Mouse (Mus musculus) midbrain, embryonic 11.5 days (tissue): Measurements from ENCODE around the gene Gm6370. TPM values are rescaled to one million over a fixed set of nuclear protein-coding genes. Genes with fewer than 3 reads are reported as not detected.
"Not testable (repeated sequence)": the region's sequence is repeated elsewhere in the genome, so short reads cannot be mapped to it uniquely, and the experiment has no call there.

ENCODE experiments used
- ATAC-seq: fragments of 200-750 bp; cut with Nextera tagmentation; 2 replicates; pipeline ENCODE4 v1.8.0; 2017; ENCODE audit warnings: moderate TSS enrichment, moderate library complexity; ENCODE audit not compliant: low FRiP score
- DNase-seq: peaks from one replicate; pipeline ENCODE4 v3.0.0; 2015; ENCODE audit warnings: low spot score; ENCODE audit errors: missing footprints
- H3K27ac ChIP-seq: fragments of 300-500 bp; sonication (generic); 2 replicates; pipeline ENCODE4 v1.5.1; 2014; ENCODE audit warnings: low read depth, low read length
- H3K27me3 ChIP-seq: fragments of 300-500 bp; sonication (generic); 2 replicates; pipeline ENCODE4 v1.6.1; 2014; ENCODE audit warnings: mild to moderate bottlenecking, low read length, moderate library complexity, mixed read lengths; ENCODE audit not compliant: control insufficient read depth, insufficient read depth
- H3K36me3 ChIP-seq: fragments of 300-500 bp; sonication (generic); 2 replicates; pipeline ENCODE4 v1.6.1; 2014; ENCODE audit warnings: mild to moderate bottlenecking, low read length, moderate library complexity, mixed read lengths; ENCODE audit not compliant: control insufficient read depth, insufficient read depth
- H3K4me1 ChIP-seq: fragments of 300-500 bp; sonication (generic); 2 replicates; pipeline ENCODE4 v1.6.1; 2014; ENCODE audit warnings: low read length; ENCODE audit not compliant: control insufficient read depth, insufficient read depth
- H3K4me2 ChIP-seq: fragments of 300-500 bp; sonication (generic); 2 replicates; pipeline ENCODE4 v1.6.1; 2014; ENCODE audit warnings: mild to moderate bottlenecking, moderate library complexity
- H3K4me3 ChIP-seq: fragments of 300-500 bp; sonication (generic); 2 replicates; pipeline ENCODE4 v1.5.1; 2014; ENCODE audit warnings: low read depth, low read length
- H3K9ac ChIP-seq: fragments of 300-500 bp; sonication (generic); 2 replicates; pipeline ENCODE4 v1.6.1; 2014; ENCODE audit warnings: low read length
- H3K9me3 ChIP-seq: fragments of 300-500 bp; sonication (generic); 2 replicates; pipeline ENCODE4 v1.6.1; 2016; ENCODE audit warnings: low read length; ENCODE audit not compliant: control insufficient read depth
- WGBS: fragments of 180-500 bp; shearing (Covaris S2); extraction: QIAGEN DNeasy Blood & Tissue Kit; methylation state at CpG from one replicate; pipeline ENCODE4 v1.1.7; 2014; 5-methylcytosine and 5-hydroxymethylcytosine counted together
- polyA plus RNA-seq: library from polyadenylated mRNA; unstranded; fragments of >200 nt; fragmentation: Nextera tagmentation; extraction: Ambion mirVana; gene quantifications from 2 replicates; pipeline ENCODE4 v1.2.1, GENCODE M21; 2014

Gm6370 gene
- not detected in 2 replicates for polyA plus RNA-seq

DNA sequence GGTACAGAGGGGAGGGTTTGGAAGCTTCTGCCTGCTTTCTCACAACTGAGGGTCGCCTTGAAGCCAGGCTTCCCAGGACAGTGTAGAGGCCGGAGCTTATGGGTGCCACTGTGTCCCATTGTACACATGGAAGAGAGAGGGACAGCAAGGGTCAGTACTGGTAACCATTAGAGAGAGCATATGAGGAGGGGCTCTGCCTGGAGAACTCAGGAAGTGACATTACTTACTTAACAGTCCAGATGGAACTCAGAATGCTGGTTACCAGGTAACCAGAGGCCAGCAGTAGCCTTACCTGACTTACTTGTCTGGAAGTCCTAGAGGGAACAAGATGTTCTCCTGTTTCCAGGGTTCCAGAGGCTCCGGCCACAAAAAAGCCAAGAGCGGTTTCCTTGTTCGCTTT lies at the start of gene Gm6370:
Gene Gm6370 (plus strand): TSS at position 301 of the 400 bp plus-strand sequence.
- not testable (repeated sequence) for DNase-seq, H3K9ac ChIP-seq, H3K9me3 ChIP-seq, H3K4me1 ChIP-seq, H3K36me3 ChIP-seq, H3K27ac ChIP-seq, H3K27me3 ChIP-seq, H3K4me3 ChIP-seq, ATAC-seq, H3K4me2 ChIP-seq
- no CpG with 5 or more reads among the region's 5 CpGs for WGBS

GRCm38 (mm10) chr5:146442767-146443166 lies 48.4 kb upstream of the Gm6370 start:
- Histone ChIP-seq H3K4me1 (no peaks in the 10 kb centered on the region), H3K9me3 (peaks cover 2% of the 10 kb centered on the region; the same call in 1 of the 2 replicates), H3K4me3 (no peak overlapping the region), H3K27me3 (no peaks in the 10 kb centered on the region), H3K9ac (no peak overlapping the region), H3K36me3 (peaks cover 2% of the 10 kb centered on the region; the same call in 1 of the 2 replicates), H3K27ac (no peak overlapping the region), H3K4me2 (no peak overlapping the region)
- DNase-seq = peak; percentile 23
- ATAC-seq = no peak
- 94% methylated on average over 2 of the region's 2 CpGs for WGBS

DNA sequence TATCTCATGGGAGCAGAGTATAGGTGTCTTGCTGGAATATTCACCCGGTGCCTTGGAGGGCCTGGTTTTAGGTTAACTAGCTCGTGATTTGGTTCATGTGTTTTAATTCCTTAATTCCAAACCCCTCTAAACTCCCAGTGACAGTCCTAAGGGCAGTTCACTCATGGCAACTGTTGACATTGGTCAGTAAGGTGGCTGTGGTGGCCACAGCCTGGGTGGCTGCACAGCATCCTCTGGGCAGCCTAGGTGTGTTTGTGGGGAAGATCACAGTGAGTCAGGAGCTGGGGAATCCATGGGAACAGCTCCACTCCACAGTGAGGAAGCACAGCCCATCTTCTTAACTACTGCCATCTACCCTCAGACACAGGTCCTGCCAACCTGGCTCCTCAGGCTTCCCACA lies 44.5 kb upstream of the Gm6370 start:
- DNase-seq = no peak
- Histone ChIP-seq H3K9me3 (no peaks in the 10 kb centered on the region), H3K27me3 (no peaks in the 10 kb centered on the region), H3K36me3 (no peaks in the 10 kb centered on the region), H3K4me3 (no peak overlapping the region), H3K9ac (no peak overlapping the region), H3K27ac (no peak overlapping the region), H3K4me1 (no peaks in the 10 kb centered on the region), H3K4me2 (no peak overlapping the region)
- ATAC-seq = no peak
- WGBS = 94% methylated on average over 2 of the region's 2 CpGs

DNA sequence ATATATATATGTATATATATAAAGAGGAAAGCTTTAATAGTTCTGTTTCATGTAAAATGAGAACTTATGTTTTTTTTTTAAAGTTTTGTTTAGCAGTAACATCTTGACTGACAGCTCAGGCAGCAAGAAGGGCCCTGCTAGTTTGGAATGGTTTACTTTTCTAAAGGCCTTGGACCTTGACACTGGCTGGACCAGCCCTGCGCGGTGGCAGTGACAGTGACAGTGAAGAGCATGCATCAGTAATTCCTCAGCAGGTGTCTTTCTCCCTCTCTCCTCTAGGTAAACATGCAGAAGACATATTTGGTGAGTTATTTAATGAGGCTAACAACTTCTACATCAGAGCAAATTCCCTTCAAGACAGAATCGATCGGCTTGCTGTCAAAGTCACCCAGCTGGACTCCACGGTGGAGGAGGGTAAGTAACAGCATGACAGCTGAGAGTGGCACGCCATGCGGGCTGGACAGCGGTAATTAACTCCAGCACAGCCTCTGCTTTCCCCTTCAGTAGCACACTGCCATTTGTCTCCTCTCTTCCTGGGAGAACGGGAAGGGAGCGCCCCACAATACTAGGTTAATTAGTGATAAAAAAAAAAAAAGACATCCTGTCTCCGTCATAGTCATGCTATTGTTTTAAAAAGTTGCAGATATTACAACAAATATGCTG lies 39.4 kb upstream of the Gm6370 start:
- no peak overlapping the region for H3K4me3 ChIP-seq
- H3K9me3 ChIP-seq = no peaks in the 10 kb centered on the region
- no peak overlapping the region for H3K27ac ChIP-seq
- H3K4me1 ChIP-seq = no peaks in the 10 kb centered on the region
- no peaks in the 10 kb centered on the region for H3K27me3 ChIP-seq
- H3K4me2 ChIP-seq = no peak overlapping the region
- DNase-seq (no peak), ATAC-seq (no peak)
- 80% methylated on average over 11 of the region's 11 CpGs for WGBS
- H3K9ac ChIP-seq = no peak overlapping the region
- H3K36me3 ChIP-seq = no peaks in the 10 kb centered on the region

- no peaks in the 10 kb centered on the region for H3K4me1 ChIP-seq
- no peaks in the 10 kb centered on the region for H3K9me3 ChIP-seq
- no peak overlapping the region for H3K27ac ChIP-seq
- no peaks in the 10 kb centered on the region for H3K27me3 ChIP-seq
- no peak overlapping the region for H3K4me3 ChIP-seq
- DNase-seq (no peak), ATAC-seq (no peak)
- H3K4me2 ChIP-seq = no peak overlapping the region
- 92% methylated on average over 6 of the region's 6 CpGs for WGBS
- H3K9ac ChIP-seq = no peak overlapping the region
- H3K36me3 ChIP-seq = no peaks in the 10 kb centered on the region
Observed at GRCm38 (mm10) chr5:146453556-146453955, 37.6 kb upstream of the Gm6370 start.

DNA sequence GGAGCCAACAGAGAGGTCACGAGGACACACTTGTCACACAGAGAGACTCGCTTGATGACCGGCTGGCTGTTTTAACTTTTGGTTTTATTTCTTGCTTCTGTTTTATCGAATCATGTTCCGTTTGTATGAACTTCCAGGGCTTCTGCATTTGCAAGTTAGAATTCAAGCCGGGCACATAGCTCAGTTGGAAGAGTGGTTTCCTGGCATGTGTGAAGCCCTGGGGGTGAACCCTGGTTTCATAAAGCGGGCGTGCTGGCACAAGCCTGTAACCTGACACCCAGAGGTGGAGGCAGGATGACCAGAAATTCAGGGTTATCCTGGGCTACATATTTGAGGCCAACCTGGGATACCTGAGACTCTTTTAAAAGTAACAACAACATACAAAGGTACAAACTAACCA lies 29.6 kb upstream of the Gm6370 start:
- Histone ChIP-seq H3K27me3 (no peaks in the 10 kb centered on the region), H3K27ac (no peak overlapping the region), H3K9me3 (no peaks in the 10 kb centered on the region), H3K4me1 (no peaks in the 10 kb centered on the region), H3K9ac (no peak overlapping the region), H3K4me3 (no peak overlapping the region), H3K4me2 (no peak overlapping the region), H3K36me3 (peaks cover 2% of the 10 kb centered on the region; the same call in 1 of the 2 replicates)
- WGBS = 87% methylated on average over 8 of the region's 8 CpGs
- no peak for ATAC-seq
- DNase-seq = no peak

- H3K9me3 ChIP-seq = no peaks in the 10 kb centered on the region
- WGBS = 95% methylated on average over 19 of the region's 19 CpGs
- no peak overlapping the region for H3K4me3 ChIP-seq
- no peak overlapping the region for H3K27ac ChIP-seq
- no peak overlapping the region for H3K4me2 ChIP-seq
- H3K9ac ChIP-seq = no peak overlapping the region
- no peak for DNase-seq
- no peaks in the 10 kb centered on the region for H3K27me3 ChIP-seq
- ATAC-seq = no peak
- 0 out of 2 replicates have a peak, but pooled peaks cover 4% of the 10 kb centered on the region for H3K36me3 ChIP-seq
- H3K4me1 ChIP-seq = no peaks in the 10 kb centered on the region
Observed at GRCm38 (mm10) chr5:146466663-146467062, 24.5 kb upstream of the Gm6370 start.

DNA sequence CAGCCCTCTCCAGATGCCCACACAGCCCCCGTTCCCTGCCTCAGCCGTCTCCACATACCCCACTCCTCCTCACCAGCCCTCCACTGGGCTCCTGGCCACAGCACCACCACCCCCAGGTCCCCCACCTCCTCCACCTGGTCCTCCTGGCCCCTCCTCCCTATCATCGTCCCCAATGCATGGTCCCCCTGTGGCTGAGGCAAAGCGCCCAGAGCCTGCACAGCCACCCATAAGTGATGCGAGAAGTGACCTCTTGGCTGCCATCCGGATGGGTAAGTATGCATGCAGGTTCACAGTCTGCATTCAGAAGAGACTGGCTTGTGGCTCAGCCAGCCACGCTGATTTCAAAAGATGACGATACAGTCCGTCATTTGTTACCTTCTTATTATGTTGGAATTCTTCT lies 22.9 kb upstream of the Gm6370 start:
- no peaks in the 10 kb centered on the region for H3K4me1 ChIP-seq
- H3K9me3 ChIP-seq = no peaks in the 10 kb centered on the region
- no peak for DNase-seq
- WGBS = 96% methylated on average over 9 of the region's 9 CpGs
- H3K36me3 ChIP-seq = 0 out of 2 replicates have a peak, but pooled peaks cover 4% of the 10 kb centered on the region
- H3K27me3 ChIP-seq = no peaks in the 10 kb centered on the region
- no peak overlapping the region for H3K4me3 ChIP-seq
- H3K27ac ChIP-seq = no peak overlapping the region
- H3K9ac ChIP-seq = no peak overlapping the region
- H3K4me2 ChIP-seq = no peak overlapping the region
- no peak for ATAC-seq

- 91% methylated on average over 9 of the region's 9 CpGs for WGBS
- H3K4me1 ChIP-seq = no peaks in the 10 kb centered on the region
- H3K27me3 ChIP-seq = no peaks in the 10 kb centered on the region
- no peak overlapping the region for H3K4me3 ChIP-seq
- H3K9ac ChIP-seq = no peak overlapping the region
- H3K4me2 ChIP-seq = no peak overlapping the region
- H3K36me3 ChIP-seq = 0 out of 2 replicates have a peak, but pooled peaks cover 4% of the 10 kb centered on the region
- no peak for ATAC-seq
- no peaks in the 10 kb centered on the region for H3K9me3 ChIP-seq
- DNase-seq = no peak
- H3K27ac ChIP-seq = no peak overlapping the region
Observed at GRCm38 (mm10) chr5:146470821-146471220, 20.3 kb upstream of the Gm6370 start.
